Mouse (Mus musculus) C2C12 (cell line): Measurements from ENCODE around the gene Spdl1. TPM values are rescaled to one million over a fixed set of nuclear protein-coding genes. Genes with fewer than 3 reads are reported as not detected.

Experiments
- H3K27me3 ChIP-seq: one replicate; pipeline ENCODE4 v1.6.1; 2011; ENCODE audit not compliant: control insufficient read depth, insufficient read depth, insufficient read length
- H3K36me3 ChIP-seq: one replicate; pipeline ENCODE4 v1.6.1; 2011; ENCODE audit not compliant: control insufficient read depth, insufficient read depth
- H3K4me3 ChIP-seq: one replicate; pipeline ENCODE4 v1.5.1; 2011; ENCODE audit warnings: mild to moderate bottlenecking, control low read depth; ENCODE audit not compliant: poor library complexity, insufficient read depth, severe bottlenecking
- H3K79me2 ChIP-seq: one replicate; pipeline ENCODE4 v1.6.1; 2011; ENCODE audit not compliant: control insufficient read depth, insufficient read depth
- H3K79me3 ChIP-seq: one replicate; pipeline ENCODE4 v1.6.1; 2011; ENCODE audit warnings: low read depth, control low read depth
- H3ac ChIP-seq: one replicate; pipeline ENCODE3; 2011; ENCODE audit warnings: low read depth; ENCODE audit not compliant: control insufficient read depth, insufficient read length
- CEBPB ChIP-seq: IDR thresholded peaks from one replicate; pipeline ENCODE4 v1.6.1; 2011; ENCODE audit warnings: low read depth, mild to moderate bottlenecking, control low read depth, moderate library complexity
- CTCF ChIP-seq: IDR thresholded peaks from one replicate; pipeline ENCODE4 v1.5.1; 2011; ENCODE audit not compliant: control insufficient read depth, insufficient read depth, insufficient read length
- FOSL1 ChIP-seq: IDR thresholded peaks from one replicate; pipeline ENCODE4 v1.8.0; 2011; ENCODE audit warnings: mild to moderate bottlenecking, low read length; ENCODE audit not compliant: poor library complexity, insufficient read depth, severe bottlenecking
- MAX ChIP-seq: IDR thresholded peaks from one replicate; pipeline ENCODE4 v1.6.1; 2011; ENCODE audit warnings: mild to moderate bottlenecking, control low read depth
- MYOD1 ChIP-seq: IDR thresholded peaks from one replicate; pipeline ENCODE4 v1.6.1; 2011; ENCODE audit warnings: low read depth; ENCODE audit not compliant: control insufficient read depth, insufficient read length
- MYOG ChIP-seq: IDR thresholded peaks from one replicate; pipeline ENCODE4 v1.6.1; 2011; ENCODE audit not compliant: control insufficient read depth, insufficient read length; ENCODE audit errors: extremely low read depth
- USF1 ChIP-seq: IDR thresholded peaks from one replicate; pipeline ENCODE4 v1.6.1; 2011; ENCODE audit warnings: low read depth, mild to moderate bottlenecking, control low read depth, moderate library complexity
- polyA plus RNA-seq: library from polyadenylated mRNA; unstranded; fragments of >200 nt; fragmentation: generic; extraction: Trizol; gene quantifications from one replicate; pipeline ENCODE4 v1.2.1, GENCODE M21; 2012; ENCODE audit warnings: missing spikeins

The Spdl1 gene
- polyA plus RNA-seq, 1 experiment, result 11.5 TPM

- H3K79me2 ChIP-seq, result no peaks in the 10 kb centered on the region
- peaks cover 8% of the 10 kb centered on the region for H3K27me3 ChIP-seq
- no peak overlapping the region for H3ac ChIP-seq
- no peak overlapping the region for H3K4me3 ChIP-seq
- H3K79me3 ChIP-seq, result no peaks in the 10 kb centered on the region
- H3K36me3 ChIP-seq, result no peaks in the 10 kb centered on the region
- TF ChIP-seq FOSL1 (no peak), MYOD1 (no peak), USF1 (no peak)
Observed at GRCm38 (mm10) chr11:34845567-34846267, 12.3 kb upstream of the Spdl1 start.

- H3K4me3 ChIP-seq, result no peak overlapping the region
Observed at GRCm38 (mm10) chr11:34843517-34843916, 10.1 kb upstream of the Spdl1 start.

GRCm38 (mm10) chr11:34840283-34840682 is 6.8 kb upstream of the Spdl1 start:
- TF ChIP-seq USF1, result no peak
- no peak for TF ChIP-seq CEBPB
- no peak for TF ChIP-seq CTCF
- no peak for TF ChIP-seq MYOG
- TF ChIP-seq MYOD1, result no peak
- TF ChIP-seq MAX, result no peak
- TF ChIP-seq FOSL1, result no peak
- Histone ChIP-seq H3K36me3 (no peaks in the 10 kb centered on the region), H3K79me3 (no peaks in the 10 kb centered on the region), H3ac (no peak overlapping the region), H3K79me2 (no peaks in the 10 kb centered on the region), H3K27me3 (no peaks in the 10 kb centered on the region), H3K4me3 (no peak overlapping the region)

More at GRCm38 (mm10) chr11:34843517-34843916, 10.1 kb upstream of the Spdl1 start:
- Histone ChIP-seq H3K79me3 (no peaks in the 10 kb centered on the region), H3K36me3 (no peaks in the 10 kb centered on the region), H3ac (no peak overlapping the region), H3K27me3 (peaks cover 8% of the 10 kb centered on the region), H3K79me2 (no peaks in the 10 kb centered on the region)
- TF ChIP-seq FOSL1 (no peak), CTCF (no peak), CEBPB (no peak), USF1 (no peak), MAX (no peak), MYOD1 (no peak), MYOG (no peak)

- Histone ChIP-seq H3K79me2 (no peaks in the 10 kb centered on the region), H3K4me3 (no peak overlapping the region), H3K36me3 (no peaks in the 10 kb centered on the region), H3ac (no peak overlapping the region), H3K27me3 (no peaks in the 10 kb centered on the region), H3K79me3 (no peaks in the 10 kb centered on the region)
- TF ChIP-seq CEBPB (no peak), CTCF (no peak), USF1 (no peak), MYOG (no peak), MYOD1 (no peak), FOSL1 (no peak), MAX (no peak)
Observed at GRCm38 (mm10) chr11:34839051-34839450, 5.6 kb upstream of the Spdl1 start.

GRCm38 (mm10) chr11:34836272-34836671 is 2.8 kb upstream of the Spdl1 start:
- no peak overlapping the region for H3K4me3 ChIP-seq
- no peak overlapping the region for H3ac ChIP-seq
- H3K79me2 ChIP-seq, result peaks cover 23% of the 10 kb centered on the region
- H3K79me3 ChIP-seq, result peaks cover 18% of the 10 kb centered on the region
- no peak for TF ChIP-seq MAX
- TF ChIP-seq MYOG, result no peak
- no peak for TF ChIP-seq MYOD1
- TF ChIP-seq USF1, result no peak
- no peak for TF ChIP-seq FOSL1
- no peak for TF ChIP-seq CTCF
- no peak for TF ChIP-seq CEBPB
- no peaks in the 10 kb centered on the region for H3K27me3 ChIP-seq
- H3K36me3 ChIP-seq, result no peaks in the 10 kb centered on the region

- H3K79me2 ChIP-seq, result peaks cover 59% of the 10 kb centered on the region
- H3ac ChIP-seq, result peak overlapping the region; percentile 74
- peaks cover 31% of the 10 kb centered on the region for H3K36me3 ChIP-seq
- H3K27me3 ChIP-seq, result no peaks in the 10 kb centered on the region
- H3K4me3 ChIP-seq, result peak overlapping the region; percentile 74
- H3K79me3 ChIP-seq, result peaks cover 40% of the 10 kb centered on the region
- TF ChIP-seq USF1, result no peak
- TF ChIP-seq MYOG, result no peak
- TF ChIP-seq MYOD1, result no peak
- TF ChIP-seq MAX, result no peak
- no peak for TF ChIP-seq CEBPB
- no peak for TF ChIP-seq CTCF
- no peak for TF ChIP-seq FOSL1
Observed at GRCm38 (mm10) chr11:34832678-34833077, 763 bp downstream of the Spdl1 start.
